ENCODE assay signal across 8 mouse cellular contexts in genomic region chr6:31370550-31371061, GRCm38 (mm10). TPM values are rescaled to one million over a fixed set of nuclear protein-coding genes. Genes with fewer than 3 reads are reported as not detected.
DNase-seq lines count a peak whose midpoint lies in the region; ATAC-seq and TF ChIP-seq lines count a peak whose summit lies in the region.
"Had no signal": no experiment of that assay in that cellular context is flagged by ENCODE, and none has a peak within 500 bp of the region (broad histone marks: within the 10 kb centered on the region; RNA-seq: fewer than 3 reads in every experiment).

No protein-coding gene starts in this region.

- no peak for TF ChIP-seq POLR2A in brain, embryonic 14.5 days (IDR thresholded peaks at IDR 0.05; ENCODE audit: borderline replicate concordance, extremely low read depth, insufficient read depth, insufficient read length, poor library complexity, severe bottlenecking)

- no peak overlapping the region for H3K4me2 ChIP-seq in heart, embryonic 14.5 days (ENCODE audit: low read length)
- no peak overlapping the region for H3K4me2 ChIP-seq in liver, embryonic 11.5 days
- H3K4me2 ChIP-seq: hindbrain, embryonic 15.5 days had no signal

- 0 out of 2 replicates have a peak overlapping the region, but pooled peaks have one; percentile 9 for H3K9ac ChIP-seq in heart, embryonic 14.5 days (ENCODE audit: low read length)
- no peak overlapping the region for H3K9ac ChIP-seq in liver, embryonic 11.5 days (ENCODE audit: low read depth, low read length)
- H3K9ac ChIP-seq: hindbrain, embryonic 15.5 days had no signal

- 43% methylated on average over 14 of the region's 14 CpGs for WGBS in heart, embryonic 14.5 days
- whole genome bisulfite sequencing in liver, embryonic 11.5 days, result 56% methylated on average over 14 of the region's 14 CpGs

- ATAC-seq in heart, embryonic 14.5 days (ENCODE audit: insufficient number of reproducible peaks, insufficient read depth, low FRiP score, low read depth), result no peak
- no peak for ATAC-seq in liver, embryonic 11.5 days (replicated peaks; ENCODE audit: low FRiP score)

- intact Hi-C loops in left cerebral cortex, adult 2 months (cut with DNase I), result no loop called here

- TF ChIP-seq CTCF in left cerebral cortex, adult 2 months (IDR thresholded peaks at IDR 0.05), result no peak
- TF ChIP-seq CTCF in brain, embryonic 14.5 days (IDR thresholded peaks at IDR 0.05; ENCODE audit: borderline replicate concordance, extremely low read depth, insufficient read depth, insufficient read length), result no peak

- H3K27ac ChIP-seq in left cerebral cortex, adult 2 months, result peak overlapping the region; percentile 76
- H3K27ac ChIP-seq in heart, embryonic 14.5 days (replicated peaks in 1 of 2; ENCODE audit: control insufficient read depth in 1 of 2, insufficient read depth in 1 of 2, low read depth in 2 of 2, low read length in 2 of 2), result peak overlapping the region; percentile 33 to 61
- no peak overlapping the region for H3K27ac ChIP-seq in liver, embryonic 11.5 days (ENCODE audit: low read depth, low read length)
- H3K27ac ChIP-seq: hindbrain, embryonic 15.5 days had no signal

- no peaks in the 10 kb centered on the region for H3K27me3 ChIP-seq in heart, embryonic 14.5 days (ENCODE audit: control insufficient read depth, insufficient read depth, low read length)
- no peaks in the 10 kb centered on the region for H3K27me3 ChIP-seq in liver, embryonic 11.5 days (replicated peaks; ENCODE audit: control insufficient read depth, insufficient read depth, low read length)
- H3K27me3 ChIP-seq: hindbrain, embryonic 15.5 days had no signal

- DNase-seq in left cerebral cortex, adult 2 months (ENCODE audit: extremely low spot score in 1 of 2, low spot score in 2 of 2), result peak in 1 of 2 experiments; percentile 20
- DNase-seq in left cerebral cortex, adult 11 months (ENCODE audit: low spot score), result no peak
- DNase-seq in brain, embryonic 14.5 days (ENCODE audit: low read depth), result peak; percentile 25
- peak; percentile 38 for DNase-seq in lung, postnatal 36 days
- DNase-seq in urinary bladder, postnatal 36 days (ENCODE audit: low spot score in 2 of 2), result no peak
- DNase-seq in liver, embryonic 11.5 days (ENCODE audit: low spot score), result no peak

- peaks cover 16 to 20% of the 10 kb centered on the region in 2 experiments for H3K4me1 ChIP-seq in heart, embryonic 14.5 days (ENCODE audit: control insufficient read depth in 2 of 2, insufficient read depth in 2 of 2, low read length in 2 of 2)
- no peaks in the 10 kb centered on the region for H3K4me1 ChIP-seq in liver, embryonic 11.5 days (replicated peaks; ENCODE audit: control insufficient read depth, insufficient read depth, low read length)

- H3K9me3 ChIP-seq in heart, embryonic 14.5 days (ENCODE audit: control insufficient read depth, low read length), result no peaks in the 10 kb centered on the region
- no peaks in the 10 kb centered on the region for H3K9me3 ChIP-seq in liver, embryonic 11.5 days (ENCODE audit: control insufficient read depth, low read length)
- H3K9me3 ChIP-seq: hindbrain, embryonic 15.5 days had no signal

- H3K4me3 ChIP-seq in left cerebral cortex, adult 2 months, result no peak overlapping the region
- H3K4me3 ChIP-seq in heart, embryonic 14.5 days (ENCODE audit: control insufficient read depth in 1 of 2, insufficient read depth in 1 of 2, low read depth in 1 of 2, low read length in 2 of 2), result no peak overlapping the region
- no peak overlapping the region for H3K4me3 ChIP-seq in liver, embryonic 11.5 days (ENCODE audit: low read depth, low read length)
- H3K4me3 ChIP-seq: hindbrain, embryonic 15.5 days had no signal

- H3K36me3 ChIP-seq in heart, embryonic 14.5 days (ENCODE audit: control insufficient read depth, insufficient read depth, low read length), result no peaks in the 10 kb centered on the region
- H3K36me3 ChIP-seq in liver, embryonic 11.5 days (ENCODE audit: control insufficient read depth, insufficient read depth, low read length), result no peaks in the 10 kb centered on the region
- H3K36me3 ChIP-seq: hindbrain, embryonic 15.5 days had no signal

RNA-seq across cellular contexts. Expression of gene Mkln1, which starts 27.9 kb away (rescaled TPM):
- total RNA-seq in left cerebral cortex, adult 2 months (2021), result 100 to 1,000 TPM; 153 to 165 TPM
- 45.4 and 47.9 TPM in 2 replicates for polyA plus RNA-seq in brain, embryonic 14.5 days (2012; rRNA removed)
- polyA plus RNA-seq in heart, embryonic 14.5 days (2014; fragmentation: Nextera tagmentation; extraction: Ambion mirVana), result 198 and 201 TPM in 2 replicates
- 196 and 222 TPM in 2 replicates for polyA plus RNA-seq in liver, embryonic 11.5 days (2014; fragmentation: Nextera tagmentation; extraction: Ambion mirVana)

Comparison
In these comparisons a context has a peak if more than half of its experiments do, and no peak if none do; other contexts are left out.
1. DNase-seq: peak in brain, embryonic 14.5 days (single experiment) and lung, postnatal 36 days (single experiment); none in left cerebral cortex, adult 11 months (single experiment), urinary bladder, postnatal 36 days (0 of 2) and liver, embryonic 11.5 days (single experiment).